Mouse (Mus musculus) cerebellum, adult 8-10 months (tissue): Measurements from ENCODE around the gene Acbd4.

ENCODE experiments used
- DNase-seq: peaks from one replicate; pipeline ENCODE4 v3.0.0; 2022

The Acbd4 gene

GRCm38 (mm10) chr11:103101481-103101865 is at the start of gene Acbd4, which contains the start of gene Plcd3:
Gene Acbd4 (plus strand): TSS chr11:103101682.
Gene Plcd3 (minus strand): TSS chr11:103101658.
- peak; percentile 81 for DNase-seq

GRCm38 (mm10) chr11:103052078-103052477 is 49.4 kb upstream of the Acbd4 start:
- no peak for DNase-seq

GRCm38 (mm10) chr11:103053191-103054076 is 48.0 kb upstream of the Acbd4 start:
- no peak for DNase-seq

GRCm38 (mm10) chr11:103054798-103055197 is 46.7 kb upstream of the Acbd4 start:
- peak; percentile 78 for DNase-seq

- no peak for DNase-seq
These were observed 44.8 kb upstream of the Acbd4 start for GRCm38 (mm10) chr11:103056636-103057035.

- no peak for DNase-seq
These were observed 42.9 kb upstream of the Acbd4 start for GRCm38 (mm10) chr11:103058499-103059085.

- DNase-seq = no peak
These were observed 35.1 kb upstream of the Acbd4 start for GRCm38 (mm10) chr11:103066191-103067050.

GRCm38 (mm10) chr11:103067051-103067361 is 34.5 kb upstream of the Acbd4 start:
- DNase-seq = no peak

GRCm38 (mm10) chr11:103067457-103068001 is 34.0 kb upstream of the Acbd4 start:
- DNase-seq = no peak

GRCm38 (mm10) chr11:103068272-103068671 is 33.2 kb upstream of the Acbd4 start:
- DNase-seq = no peak

- DNase-seq = no peak
These were observed 32.6 kb upstream of the Acbd4 start for GRCm38 (mm10) chr11:103068884-103069283.

GRCm38 (mm10) chr11:103069731-103070130 is 31.8 kb upstream of the Acbd4 start:
- DNase-seq = no peak

GRCm38 (mm10) chr11:103070322-103070880 is 31.1 kb upstream of the Acbd4 start:
- no peak for DNase-seq

- no peak for DNase-seq
These were observed 27.8 kb upstream of the Acbd4 start for GRCm38 (mm10) chr11:103073671-103074070.

GRCm38 (mm10) chr11:103074121-103074650 is 27.3 kb upstream of the Acbd4 start:
- no peak for DNase-seq

- no peak for DNase-seq
These were observed 26.6 kb upstream of the Acbd4 start for GRCm38 (mm10) chr11:103074796-103075323.

GRCm38 (mm10) chr11:103076010-103076409 is 25.5 kb upstream of the Acbd4 start:
- DNase-seq = peak; percentile 50

GRCm38 (mm10) chr11:103076581-103076980 is 24.9 kb upstream of the Acbd4 start:
- DNase-seq = no peak

- no peak for DNase-seq
These were observed 23.4 kb upstream of the Acbd4 start for GRCm38 (mm10) chr11:103078131-103078530.

GRCm38 (mm10) chr11:103080323-103081091 is 21.0 kb upstream of the Acbd4 start:
- DNase-seq = no peak

GRCm38 (mm10) chr11:103081631-103082030 is 19.9 kb upstream of the Acbd4 start:
- DNase-seq = no peak
